Mouse (Mus musculus): Measurements from ENCODE around the gene Bub3. TPM values are rescaled to one million over a fixed set of nuclear protein-coding genes. Genes with fewer than 3 reads are reported as not detected.

Bub3 gene
- 202 TPM for polyA plus RNA-seq (2017; shearing (Covaris generic))

DNA sequence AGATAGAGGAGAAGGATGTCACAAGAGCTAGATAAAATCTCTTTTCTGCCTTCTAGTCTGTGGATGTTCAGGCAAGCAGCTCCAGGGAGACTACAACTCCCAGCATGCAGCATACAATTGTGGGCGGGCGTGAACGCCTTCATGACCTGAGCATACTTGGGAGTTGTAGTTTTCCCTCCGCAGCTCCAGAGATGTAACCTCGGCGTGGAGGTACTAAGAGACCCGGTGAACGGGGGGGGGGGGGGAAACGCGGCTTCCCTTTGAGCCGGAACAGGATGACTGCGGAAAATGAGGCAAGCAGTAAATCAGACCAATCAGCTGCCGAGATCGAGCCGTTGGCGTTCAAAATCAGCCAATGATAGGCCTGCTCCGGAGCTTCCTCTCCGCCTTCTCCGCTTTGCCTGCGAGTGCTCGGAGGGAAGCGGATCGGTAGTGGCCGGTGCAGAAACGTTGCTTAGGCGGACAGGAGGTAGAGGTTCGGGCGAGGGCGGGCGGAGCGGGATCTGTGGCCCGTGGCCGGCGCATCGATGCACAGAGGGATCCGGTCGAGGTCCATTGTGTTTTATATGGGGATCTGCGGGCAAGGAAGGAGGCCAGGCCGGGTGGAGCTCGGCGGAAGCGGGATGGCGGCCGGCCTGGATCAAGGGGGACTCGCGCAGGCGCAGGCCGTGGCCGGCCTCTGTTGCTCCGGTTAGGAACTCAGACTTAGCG is at the start of gene Bub3:
Bub3 (plus strand) TSS at position 237 of the 711 bp plus-strand sequence.

GRCm38 (mm10) chr7:131542115-131542871 is 17.7 kb upstream of the Bub3 start, which contains the start of gene Hmx3:
Gene Hmx3 (plus strand): TSS chr7:131542867.

DNA sequence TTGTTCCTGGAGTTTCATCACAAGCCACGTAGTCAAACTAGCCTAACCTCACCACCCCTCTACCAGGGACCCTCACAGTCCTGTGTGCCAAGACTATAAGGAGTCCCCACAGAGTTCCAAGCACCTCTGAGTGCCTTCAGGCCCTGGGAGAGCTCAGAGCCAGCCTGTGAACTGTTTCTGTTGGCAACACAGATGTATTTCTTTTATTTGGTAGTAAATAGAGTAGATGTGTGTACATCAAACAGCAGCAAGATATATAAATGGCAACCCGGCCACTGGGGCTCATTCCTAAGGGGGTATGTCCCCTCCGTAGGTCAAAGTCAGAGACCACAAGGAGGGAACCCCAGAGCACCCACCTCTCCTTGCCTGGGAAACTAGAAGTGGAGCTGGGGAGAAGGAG is 11.5 kb upstream of the Bub3 start, which contains the start of gene Hmx2:
Hmx2 (plus strand) TSS at position 301 of the 400 bp plus-strand sequence.

Other genes starting within 250 kb of the Bub3 start
- gene Cuzd1, start 237.9 kb upstream of the Bub3 start, polyA plus RNA-seq (2017; shearing (Covaris generic)), result not detected
- not detected for gene Fam24b, start 230.7 kb upstream of the Bub3 start, polyA plus RNA-seq (2017; shearing (Covaris generic))
- not detected for gene Fam24a, start 226.4 kb upstream of the Bub3 start, polyA plus RNA-seq (2017; shearing (Covaris generic))
- 28.1 TPM for gene 2310057M21Rik, start 197.5 kb upstream of the Bub3 start, polyA plus RNA-seq (2017; shearing (Covaris generic))
- 43.8 TPM for gene Pstk, start 189.1 kb upstream of the Bub3 start, polyA plus RNA-seq (2017; shearing (Covaris generic))
- 31.3 TPM for gene Ikzf5, start 149.7 kb upstream of the Bub3 start, polyA plus RNA-seq (2017; shearing (Covaris generic))
- gene Acadsb, start 149.6 kb upstream of the Bub3 start, polyA plus RNA-seq (2017; shearing (Covaris generic)), result 62.7 TPM
- gene Hmx3, start 17.4 kb upstream of the Bub3 start, polyA plus RNA-seq (2017; shearing (Covaris generic)), result not detected
- gene Hmx2, start 11.4 kb upstream of the Bub3 start, polyA plus RNA-seq (2017; shearing (Covaris generic)), result not detected

Data from CD4-positive, CD25-positive, alpha-beta regulatory T cell, adult 9 weeks (primary cell).